Mouse (Mus musculus) cortical plate, adult 2 months (tissue): Measurements from ENCODE around the gene Pdp2.

Experiments
- CTCF ChIP-seq: fragments of 200-500 bp; IDR thresholded peaks from 2 replicates; pipeline ENCODE4 v1.5.1; 2011; ENCODE audit warnings: mild to moderate bottlenecking, control low read depth, low read length; ENCODE audit not compliant: insufficient read depth; ENCODE audit errors: extremely low read depth
- POLR2A ChIP-seq: fragments of 200-500 bp; IDR thresholded peaks from 2 replicates; pipeline ENCODE4 v1.6.1; 2011; ENCODE audit warnings: mild to moderate bottlenecking, low read length, control low read depth; ENCODE audit not compliant: insufficient read depth; ENCODE audit errors: extremely low read depth

DNA sequence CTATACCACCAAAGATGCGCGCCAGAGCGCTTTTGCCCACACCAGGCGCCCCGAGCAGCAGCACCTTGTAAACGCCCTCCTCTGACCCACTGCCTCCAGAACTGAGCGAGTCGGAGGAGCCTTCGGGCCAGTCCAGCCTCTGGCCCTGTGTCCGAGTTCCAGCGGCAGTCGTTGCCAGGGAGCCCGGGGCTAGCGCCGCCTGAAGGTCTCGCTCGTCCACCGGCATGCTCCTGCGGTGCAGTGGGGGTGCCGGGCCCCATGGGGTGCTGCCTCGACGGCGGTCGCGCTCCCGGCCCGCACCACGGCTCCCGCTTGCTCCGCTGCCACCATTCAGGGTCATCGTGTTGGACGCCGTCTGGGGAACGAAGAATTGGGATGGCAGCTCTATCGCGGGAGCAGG, 39.3 kb downstream of the Pdp2 start:
- no peak for TF ChIP-seq POLR2A
- TF ChIP-seq CTCF: no peak
